Mouse (Mus musculus) kidney, adult 10 weeks (tissue): ENCODE results near the gene Imp3. TPM values are rescaled to one million over a fixed set of nuclear protein-coding genes. Genes with fewer than 3 reads are reported as not detected.

Experiments
- polyA plus RNA-seq: library from polyadenylated mRNA; stranded (reverse); fragments of 350-450 nt; fragmentation: Illumina TruSeq; extraction: RNeasy Lipid Tissue Mini Kit (QIAGEN cat#74804); gene quantifications from one replicate; pipeline ENCODE4 v1.2.3, GENCODE M21; 2014; ENCODE audit warnings: low read depth, low replicate concordance

Gene Imp3
- 46.4 TPM for polyA plus RNA-seq

DNA sequence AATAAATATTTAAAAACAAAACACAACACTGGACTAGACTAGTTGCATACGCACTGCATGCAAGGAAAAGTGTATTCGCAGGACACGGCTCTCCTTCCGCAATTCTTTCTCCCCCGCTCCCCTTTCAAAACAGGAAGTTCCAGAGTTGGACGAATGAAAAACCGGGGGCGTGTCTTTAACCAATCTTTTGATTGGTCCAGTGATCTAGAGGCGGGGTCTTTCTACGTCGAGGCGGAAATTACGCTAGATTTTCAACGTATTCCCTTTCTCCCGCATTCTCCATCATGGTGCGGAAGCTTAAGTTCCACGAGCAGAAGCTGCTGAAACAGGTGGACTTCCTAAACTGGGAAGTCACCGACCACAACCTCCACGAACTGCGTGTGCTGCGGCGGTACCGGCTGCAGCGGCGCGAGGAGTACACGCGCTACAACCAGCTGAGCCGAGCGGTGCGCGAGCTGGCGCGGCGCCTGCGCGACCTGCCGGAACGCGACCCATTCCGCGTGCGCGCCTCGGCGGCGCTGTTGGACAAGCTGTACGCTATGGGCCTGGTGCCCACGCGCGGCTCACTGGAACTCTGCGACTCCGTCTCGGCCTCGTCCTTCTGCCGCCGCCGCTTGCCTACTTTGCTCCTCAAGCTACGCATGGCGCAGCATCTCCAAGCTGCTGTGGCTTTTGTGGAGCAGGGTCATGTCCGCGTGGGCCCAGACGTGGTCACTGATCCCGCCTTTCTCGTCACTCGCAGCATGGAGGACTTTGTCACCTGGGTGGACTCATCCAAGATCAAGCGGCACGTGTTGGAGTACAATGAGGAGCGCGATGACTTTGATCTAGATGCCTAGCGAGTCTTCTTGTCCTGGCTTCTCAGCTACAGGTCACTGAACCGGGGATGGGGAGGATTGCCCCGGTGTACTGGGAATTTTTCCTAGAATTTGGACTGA is at the start of gene Imp3:
Gene Imp3 (plus strand): TSS at position 253 of the 938 bp plus-strand sequence.

DNA sequence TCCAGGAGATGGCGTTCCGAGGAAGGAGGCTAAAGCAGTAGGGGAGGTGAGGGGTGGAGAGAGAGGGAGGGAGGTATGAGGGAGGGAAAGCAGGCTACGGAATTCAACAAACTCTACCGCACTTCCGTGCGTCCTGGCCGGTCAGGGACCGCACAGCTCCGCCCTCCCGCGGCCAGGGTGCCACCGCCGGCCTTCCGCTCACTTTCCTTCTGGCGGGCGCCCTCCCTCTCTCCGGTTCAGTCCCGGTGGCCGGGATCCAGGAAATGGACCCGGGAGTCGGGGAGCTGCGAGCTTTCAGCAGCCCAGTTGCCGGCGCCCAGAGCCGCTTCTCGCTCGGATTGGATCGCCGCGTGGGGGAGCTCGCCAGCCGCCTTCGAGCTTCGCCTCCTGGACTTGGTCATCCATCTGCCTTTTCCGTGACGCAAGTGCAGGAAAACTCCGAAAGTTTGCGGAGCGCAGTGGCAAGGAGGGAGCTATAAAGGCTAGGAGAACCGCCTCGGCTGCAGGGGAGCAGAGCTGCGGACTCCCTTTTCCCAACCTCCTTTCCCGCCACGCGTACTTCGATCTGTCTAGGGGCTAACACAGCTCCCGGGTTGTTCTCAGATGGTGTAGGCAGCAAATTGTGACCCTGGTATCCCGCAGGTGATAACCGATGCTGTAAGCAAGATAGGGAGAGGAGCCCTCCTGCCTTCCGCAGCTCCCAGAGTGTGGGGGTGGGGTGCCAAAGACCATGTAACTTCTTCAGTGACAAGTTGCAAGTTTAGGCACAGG is 9.0 kb upstream of the Imp3 start, which contains the start of gene Snx33:
Gene Snx33 (minus strand): TSS at position 331 of the 771 bp plus-strand sequence.

DNA sequence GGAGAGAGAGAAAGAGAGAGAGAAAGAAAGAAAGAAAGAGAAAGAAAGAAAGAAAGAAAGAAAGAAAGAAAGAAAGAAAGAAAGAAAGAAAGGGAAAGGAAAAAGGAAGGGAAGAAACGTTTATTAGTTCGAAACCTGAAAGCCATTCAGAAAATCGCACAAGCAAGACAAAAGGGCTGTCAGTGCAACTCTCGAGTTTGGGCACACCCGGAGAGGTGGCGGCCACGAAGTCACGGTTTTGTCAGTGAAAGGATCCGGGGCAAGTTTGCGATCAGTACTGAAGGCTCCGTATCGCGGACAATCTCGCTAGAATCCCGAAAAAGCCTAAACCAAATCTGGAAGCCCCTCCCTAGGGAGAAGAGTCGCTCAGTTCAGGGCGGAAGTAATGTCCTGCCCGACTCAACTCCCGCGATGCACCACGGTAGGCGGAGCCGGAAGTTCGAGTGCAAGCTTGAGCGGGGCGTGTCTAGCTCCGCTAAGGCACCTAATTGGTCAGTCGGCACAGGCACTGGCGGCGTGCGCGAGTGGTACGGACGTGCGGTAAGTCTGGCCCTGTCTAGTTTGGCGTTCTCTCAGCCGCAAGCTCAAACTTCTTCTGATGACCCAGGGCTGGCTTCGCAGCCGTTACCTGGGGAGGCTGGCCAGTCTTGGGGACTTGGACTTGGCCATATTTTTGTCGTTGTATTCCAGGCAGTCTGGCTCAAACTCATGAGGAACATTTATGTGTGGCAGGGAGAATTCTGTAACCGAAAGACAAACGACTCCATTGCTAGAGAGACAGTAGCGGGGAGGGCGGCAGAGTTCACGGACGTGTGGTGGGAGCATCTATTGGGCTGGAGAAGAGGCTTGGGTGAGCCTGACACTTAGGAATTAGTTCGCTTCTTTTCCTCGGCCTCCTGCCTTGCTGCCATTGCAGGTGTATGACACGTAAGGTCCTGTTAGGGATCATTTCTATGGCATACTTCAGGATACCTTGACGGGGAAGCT is 13.4 kb downstream of the Imp3 start, which contains the start of gene Snupn:
Gene Snupn (plus strand): TSS at position 465 of the 987 bp plus-strand sequence.

Other genes starting within 250 kb of the Imp3 start
- gene Lingo1, start 141.0 kb upstream of the Imp3 start, polyA plus RNA-seq, result not detected
- gene Odf3l1, start 72.8 kb upstream of the Imp3 start, polyA plus RNA-seq, result not detected
- 0.36 TPM for gene Cspg4, start 72.4 kb upstream of the Imp3 start, polyA plus RNA-seq
- gene Snx33, start 9.1 kb upstream of the Imp3 start, polyA plus RNA-seq, result 2.1 TPM
- gene Snupn, start 13.4 kb downstream of the Imp3 start, polyA plus RNA-seq, result 15.0 TPM
- gene Ptpn9, start 57.4 kb downstream of the Imp3 start, polyA plus RNA-seq, result 39.8 TPM
- gene Sin3a, start 134.6 kb downstream of the Imp3 start, polyA plus RNA-seq, result 20.5 TPM
- gene Man2c1, start 193.2 kb downstream of the Imp3 start, polyA plus RNA-seq, result 8.0 TPM
- gene Neil1, start 210.8 kb downstream of the Imp3 start, polyA plus RNA-seq, result 0.53 TPM
- 5.5 TPM for gene Commd4, start 220.9 kb downstream of the Imp3 start, polyA plus RNA-seq